8 mouse cellular contexts compared by ENCODE assay signal in genomic region chr1:92831188-92832001, GRCm38 (mm10). TPM values are rescaled to one million over a fixed set of nuclear protein-coding genes. Genes with fewer than 3 reads are reported as not detected.
A peak's percentile ranks its signal among the peaks of the same experiment; 100 is the strongest.
DNase-seq lines count a peak whose midpoint lies in the region; ATAC-seq lines count a peak whose summit lies in the region.

Gene Gpc1, plus strand, starts transcription at chr1:92831645.

- H3K4me2 ChIP-seq in embryonic facial prominence, embryonic 14.5 days (ENCODE audit: low read depth, low read length) = peak within 1 kb of the TSS; percentile 71
- peak within 1 kb of the TSS; percentile 88 for H3K4me2 ChIP-seq in kidney, embryonic 15.5 days
- H3K4me2 ChIP-seq in limb, embryonic 15.5 days = peak within 1 kb of the TSS; percentile 88

- peaks cover 16% of the 10 kb centered on the region for H3K4me1 ChIP-seq in embryonic facial prominence, embryonic 14.5 days (ENCODE audit: control insufficient read depth, insufficient read depth, low read length)
- H3K4me1 ChIP-seq in heart, embryonic 10.5 days = peaks cover 34% of the 10 kb centered on the region
- peaks cover 33% of the 10 kb centered on the region for H3K4me1 ChIP-seq in kidney, embryonic 15.5 days
- peaks cover 30% of the 10 kb centered on the region for H3K4me1 ChIP-seq in limb, embryonic 15.5 days

- 0% methylated on average over 4 of the region's 99 CpGs for WGBS in embryonic facial prominence, embryonic 14.5 days
- under 1% methylated on average over 75 of the region's 99 CpGs for WGBS in heart, embryonic 10.5 days
- WGBS in kidney, embryonic 15.5 days = 1% methylated on average over 74 of the region's 99 CpGs
- under 1% methylated on average over 55 of the region's 99 CpGs for WGBS in limb, embryonic 15.5 days

- peak within 1 kb of the TSS; percentile 90 for H3K27ac ChIP-seq in embryonic facial prominence, embryonic 14.5 days (replicated peaks; ENCODE audit: low read depth, low read length)
- peak within 1 kb of the TSS; percentile 93 for H3K27ac ChIP-seq in heart, embryonic 10.5 days
- H3K27ac ChIP-seq in kidney, embryonic 15.5 days = peak within 1 kb of the TSS; percentile 92
- peak within 1 kb of the TSS; percentile 93 for H3K27ac ChIP-seq in limb, embryonic 15.5 days

- DNase-seq in urinary bladder, adult 18-20 months (ENCODE audit: low spot score in 2 of 2) = peak; percentile 49 to 65
- DNase-seq in urinary bladder, postnatal 10 days (ENCODE audit: low spot score) = no peak
- DNase-seq in embryonic facial prominence, embryonic 14.5 days (ENCODE audit: low spot score) = peak; percentile 93
- DNase-seq in heart, embryonic 10.5 days (ENCODE audit: low spot score) = peak; percentile 85
- peak; percentile 15 to 36 for DNase-seq in spleen, postnatal 36 days (ENCODE audit: low spot score in 2 of 2)

- peak within 1 kb of the TSS; percentile 94 for H3K9ac ChIP-seq in embryonic facial prominence, embryonic 14.5 days (ENCODE audit: low read depth, low read length)
- peak within 1 kb of the TSS; percentile 84 for H3K9ac ChIP-seq in kidney, embryonic 15.5 days
- peak within 1 kb of the TSS; percentile 83 for H3K9ac ChIP-seq in limb, embryonic 15.5 days

- no peaks in the 10 kb centered on the region for H3K27me3 ChIP-seq in embryonic facial prominence, embryonic 14.5 days (replicated peaks; ENCODE audit: control insufficient read depth, insufficient read depth, low read length)
- H3K27me3 ChIP-seq in heart, embryonic 10.5 days (ENCODE audit: insufficient read depth, poor library complexity, severe bottlenecking) = peaks cover 87% of the 10 kb centered on the region
- peaks cover 23% of the 10 kb centered on the region for H3K27me3 ChIP-seq in kidney, embryonic 15.5 days
- H3K27me3 ChIP-seq in limb, embryonic 15.5 days = no peaks in the 10 kb centered on the region

- no peaks in the 10 kb centered on the region for H3K9me3 ChIP-seq in embryonic facial prominence, embryonic 14.5 days (ENCODE audit: control insufficient read depth, low read length)
- H3K9me3 ChIP-seq in heart, embryonic 10.5 days = no peaks in the 10 kb centered on the region
- no peaks in the 10 kb centered on the region for H3K9me3 ChIP-seq in kidney, embryonic 15.5 days (replicated peaks)
- no peaks in the 10 kb centered on the region for H3K9me3 ChIP-seq in limb, embryonic 15.5 days

- ATAC-seq in embryonic facial prominence, embryonic 14.5 days (ENCODE audit: low read depth) = peak; percentile 80
- peak; percentile 78 for ATAC-seq in kidney, embryonic 15.5 days (replicated peaks; ENCODE audit: low FRiP score)
- peak; percentile 84 for ATAC-seq in limb, embryonic 15.5 days (ENCODE audit: insufficient number of reproducible peaks, low FRiP score, low TSS enrichment, low read depth)
- peak; percentile 44; the same call in 1 of the 2 replicates for ATAC-seq in monocyte, adult 5-6 weeks (replicated peaks; ENCODE audit: insufficient number of reproducible peaks, low FRiP score, low TSS enrichment, poor library complexity, severe bottlenecking)

- peaks cover 7% of the 10 kb centered on the region; the same call in 1 of the 2 replicates for H3K36me3 ChIP-seq in embryonic facial prominence, embryonic 14.5 days (ENCODE audit: control insufficient read depth, insufficient read depth, low read length)
- H3K36me3 ChIP-seq in heart, embryonic 10.5 days = peaks cover 10% of the 10 kb centered on the region; the same call in 1 of the 2 replicates
- peaks cover 4% of the 10 kb centered on the region; the same call in 1 of the 2 replicates for H3K36me3 ChIP-seq in kidney, embryonic 15.5 days
- H3K36me3 ChIP-seq in limb, embryonic 15.5 days = no peaks in the 10 kb centered on the region; the same call in 1 of the 2 replicates

- H3K4me3 ChIP-seq in embryonic facial prominence, embryonic 14.5 days (ENCODE audit: low read depth, low read length) = peak within 1 kb of the TSS; percentile 90
- peak within 1 kb of the TSS; percentile 78 for H3K4me3 ChIP-seq in heart, embryonic 10.5 days
- H3K4me3 ChIP-seq in kidney, embryonic 15.5 days (replicated peaks) = peak within 1 kb of the TSS; percentile 80
- H3K4me3 ChIP-seq in limb, embryonic 15.5 days = peak within 1 kb of the TSS; percentile 65

RNA-seq across cellular contexts. Expression of gene Gpc1, which starts in this region (rescaled TPM):
- 93.3 and 104 TPM in 2 replicates for polyA plus RNA-seq in embryonic facial prominence, embryonic 14.5 days (2014; fragmentation: Nextera tagmentation; extraction: Ambion mirVana)
- 36.4 and 38.7 TPM in 2 replicates for polyA plus RNA-seq in heart, embryonic 10.5 days (2016; fragmentation: Nextera tagmentation; extraction: Ambion mirVana)
- polyA plus RNA-seq in kidney, embryonic 15.5 days (2015; fragmentation: Nextera tagmentation; extraction: Ambion mirVana) = 60.0 and 60.2 TPM in 2 replicates
- 73.6 and 80.7 TPM in 2 replicates for polyA plus RNA-seq in limb, embryonic 15.5 days (2015; fragmentation: Nextera tagmentation; extraction: Ambion mirVana)
- 24.0 to 67.4 TPM (median 25.2 TPM) in 3 replicates for total RNA-seq in monocyte, adult 5-6 weeks (2017)
